Mouse (Mus musculus) hindbrain, embryonic 14.5 days (tissue): ENCODE measurements around the gene Prrt1. TPM values are rescaled to one million over a fixed set of nuclear protein-coding genes. Genes with fewer than 3 reads are reported as not detected.

Experiments
- ATAC-seq: fragments of 200-750 bp; cut with Nextera tagmentation; 2 replicates; pipeline ENCODE4 v1.8.0; 2017; ENCODE audit warnings: moderate number of reproducible peaks, mild to moderate bottlenecking, moderate TSS enrichment, moderate library complexity; ENCODE audit not compliant: low FRiP score
- DNase-seq: peaks from one replicate; pipeline ENCODE4 v3.0.0-alpha.2; 2015; ENCODE audit warnings: low spot score
- H3K27ac ChIP-seq: fragments of 300-500 bp; sonication (generic); 2 replicates; pipeline ENCODE4 v1.5.1; 2014; ENCODE audit warnings: mild to moderate bottlenecking, moderate library complexity
- H3K27me3 ChIP-seq: fragments of 300-500 bp; sonication (generic); 2 replicates; pipeline ENCODE4 v1.6.1; 2014; ENCODE audit warnings: mild to moderate bottlenecking, low read length, mixed read lengths; ENCODE audit not compliant: control insufficient read depth, insufficient read depth
- H3K36me3 ChIP-seq: fragments of 300-500 bp; sonication (generic); replicated peaks from 2 replicates; pipeline ENCODE4 v1.6.1; 2014; ENCODE audit not compliant: control insufficient read depth, insufficient read depth
- H3K4me1 ChIP-seq: fragments of 300-500 bp; sonication (generic); replicated peaks from 2 replicates; pipeline ENCODE4 v1.6.1; 2014; ENCODE audit warnings: antibody characterized with exemption, low read length, mixed read lengths; ENCODE audit not compliant: control insufficient read depth, insufficient read depth
- H3K4me2 ChIP-seq: fragments of 300-500 bp; sonication (generic); replicated peaks from 2 replicates; pipeline ENCODE4 v1.6.1; 2014; ENCODE audit warnings: mild to moderate bottlenecking, moderate library complexity
- H3K4me3 ChIP-seq: fragments of 300-500 bp; sonication (generic); replicated peaks from 2 replicates; pipeline ENCODE4 v1.5.1; 2014; ENCODE audit warnings: mild to moderate bottlenecking, low read length
- H3K9ac ChIP-seq: fragments of 300-500 bp; sonication (generic); 2 replicates; pipeline ENCODE4 v1.6.1; 2014
- H3K9me3 ChIP-seq: fragments of 300-500 bp; sonication (generic); 2 replicates; pipeline ENCODE4 v1.6.1; 2016; ENCODE audit warnings: low read length; ENCODE audit not compliant: control insufficient read depth
- WGBS: fragments of 180-500 bp; shearing (Covaris S2); extraction: QIAGEN DNeasy Blood & Tissue Kit; methylation state at CpG from one replicate; pipeline ENCODE4 v1.1.7; 2014; 5-methylcytosine and 5-hydroxymethylcytosine counted together
- polyA plus RNA-seq: library from polyadenylated mRNA; unstranded; fragments of >200 nt; fragmentation: Nextera tagmentation; extraction: Ambion mirVana; gene quantifications from 2 replicates; pipeline ENCODE4 v1.2.1, GENCODE M21; 2014

Gene Prrt1
- polyA plus RNA-seq, 1 experiment from 2014 or later = 7.3 TPM

DNA sequence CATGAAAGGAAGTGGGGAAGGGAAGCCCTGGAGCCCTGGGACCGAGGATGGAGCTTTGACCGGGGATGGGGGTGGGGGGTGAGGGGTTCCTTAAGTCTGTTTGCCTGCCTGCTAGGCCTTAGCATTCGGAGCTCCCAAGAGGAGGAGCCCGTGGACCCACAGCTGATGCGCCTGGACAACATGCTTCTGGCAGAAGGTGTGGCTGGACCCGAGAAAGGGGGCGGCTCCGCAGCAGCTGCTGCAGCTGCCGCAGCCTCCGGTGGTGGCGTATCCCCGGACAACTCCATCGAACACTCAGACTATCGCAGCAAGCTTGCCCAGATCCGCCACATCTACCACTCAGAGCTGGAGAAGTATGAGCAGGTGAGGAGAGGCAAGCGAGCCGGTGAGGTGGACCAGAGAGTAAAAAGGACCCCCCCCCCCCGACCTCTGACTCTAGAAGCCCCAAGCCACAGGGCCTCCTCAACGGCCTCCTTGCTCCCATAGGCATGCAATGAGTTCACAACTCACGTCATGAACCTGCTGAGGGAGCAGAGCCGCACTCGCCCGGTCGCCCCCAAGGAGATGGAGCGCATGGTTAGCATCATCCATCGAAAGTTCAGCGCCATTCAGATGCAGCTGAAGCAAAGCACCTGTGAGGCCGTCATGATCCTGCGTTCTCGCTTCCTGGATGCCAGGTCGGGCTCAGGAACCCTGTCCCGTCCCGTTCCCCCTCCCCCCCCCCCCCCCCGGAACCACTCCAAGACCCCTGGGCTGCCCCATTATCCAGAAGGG lies 35.4 kb upstream of the Prrt1 start:
- peak overlapping the region; percentile 95; the same call in 1 of the 2 replicates for H3K27ac ChIP-seq
- H3K27me3 ChIP-seq = no peaks in the 10 kb centered on the region
- WGBS = 40% methylated on average over 31 of the region's 34 CpGs
- peak overlapping the region; percentile 97 for H3K4me2 ChIP-seq
- H3K36me3 ChIP-seq = peaks cover 18% of the 10 kb centered on the region
- DNase-seq (no peak), ATAC-seq (peak; percentile 3; the same call in 1 of the 2 replicates)
- peaks cover 46% of the 10 kb centered on the region for H3K4me1 ChIP-seq
- H3K9ac ChIP-seq = peak overlapping the region; percentile 91
- no peaks in the 10 kb centered on the region for H3K9me3 ChIP-seq
- H3K4me3 ChIP-seq = peak overlapping the region; percentile 72

DNA sequence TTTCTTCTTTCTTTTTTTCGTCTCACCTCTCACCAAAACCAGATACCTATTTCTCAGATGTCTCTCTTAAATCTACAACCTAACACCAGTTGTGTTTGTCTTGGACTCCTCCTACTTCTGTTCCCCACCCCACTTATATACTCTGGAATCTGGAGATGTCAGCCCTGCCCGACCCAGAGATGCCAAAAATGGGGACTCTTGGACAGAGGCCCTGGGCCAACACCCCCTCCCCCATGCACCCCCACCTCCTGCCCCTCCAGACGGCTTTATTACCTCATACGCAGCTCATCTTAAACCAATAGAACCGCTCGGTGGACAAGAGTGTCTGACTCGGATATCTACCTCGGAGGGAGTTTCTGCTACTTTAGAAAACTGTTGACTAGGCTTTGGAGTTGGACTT lies 33.2 kb upstream of the Prrt1 start:
- WGBS = 83% methylated on average over 8 of the region's 8 CpGs
- peaks cover 28% of the 10 kb centered on the region for H3K36me3 ChIP-seq
- H3K27ac ChIP-seq = no peak overlapping the region
- no peak overlapping the region for H3K9ac ChIP-seq
- ATAC-seq (no peak), DNase-seq (no peak)
- H3K27me3 ChIP-seq = no peaks in the 10 kb centered on the region
- H3K9me3 ChIP-seq = no peaks in the 10 kb centered on the region
- peaks cover 27% of the 10 kb centered on the region for H3K4me1 ChIP-seq
- no peak overlapping the region for H3K4me3 ChIP-seq
- H3K4me2 ChIP-seq = no peak overlapping the region

- no peak within 1 kb of the TSS for H3K9ac ChIP-seq
- no peak for DNase-seq
- no peaks in the 10 kb centered on the region for H3K9me3 ChIP-seq
- peaks cover 28% of the 10 kb centered on the region for H3K4me1 ChIP-seq
- H3K27ac ChIP-seq = no peak within 1 kb of the TSS
- no peak for ATAC-seq
- no peak within 1 kb of the TSS for H3K4me3 ChIP-seq
- H3K36me3 ChIP-seq = peaks cover 31% of the 10 kb centered on the region
- no peaks in the 10 kb centered on the region for H3K27me3 ChIP-seq
- WGBS = 32% methylated on average over 6 of the region's 6 CpGs
- H3K4me2 ChIP-seq = no peak within 1 kb of the TSS
Measured at GRCm38 (mm10) chr17:34597566-34598095, 31.7 kb upstream of the Prrt1 start, which contains the start of gene Ager. Gene Ager (plus strand): TSS chr17:34597862.

DNA sequence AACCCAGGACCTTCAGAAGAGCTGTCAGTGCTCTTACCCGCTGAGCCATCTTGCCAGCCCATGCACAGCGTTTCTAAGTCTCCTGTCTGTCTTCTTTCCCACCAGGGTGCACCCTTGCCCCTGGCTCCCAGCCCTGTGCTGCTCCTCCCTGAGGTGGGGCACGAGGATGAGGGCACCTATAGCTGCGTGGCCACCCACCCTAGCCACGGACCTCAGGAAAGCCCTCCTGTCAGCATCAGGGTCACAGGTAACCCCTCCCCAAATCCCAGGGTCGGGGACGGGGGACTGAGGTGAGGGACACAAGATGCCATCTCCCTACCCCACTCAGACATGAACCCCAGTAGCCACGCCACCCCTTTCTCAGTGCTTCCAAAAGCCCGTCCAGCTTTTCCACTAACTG lies 29.4 kb upstream of the Prrt1 start:
- no peaks in the 10 kb centered on the region for H3K9me3 ChIP-seq
- DNase-seq (no peak), ATAC-seq (no peak)
- no peak overlapping the region for H3K27ac ChIP-seq
- H3K4me2 ChIP-seq = no peak overlapping the region
- peaks cover 15% of the 10 kb centered on the region for H3K4me1 ChIP-seq
- no peak overlapping the region for H3K4me3 ChIP-seq
- WGBS = 80% methylated on average over 9 of the region's 9 CpGs
- peaks cover 26% of the 10 kb centered on the region for H3K36me3 ChIP-seq
- H3K27me3 ChIP-seq = no peaks in the 10 kb centered on the region
- H3K9ac ChIP-seq = no peak overlapping the region

GRCm38 (mm10) chr17:34601796-34602195 lies 27.5 kb upstream of the Prrt1 start:
- 91% methylated on average over 12 of the region's 12 CpGs for WGBS
- 0 out of 2 replicates have a peak overlapping the region, but pooled peaks have one; percentile 71 for H3K9ac ChIP-seq
- ATAC-seq = no peak

GRCm38 (mm10) chr17:34603375-34604060 lies 25.8 kb upstream of the Prrt1 start, which contains the start of gene Rnf5:
Gene Rnf5 (minus strand): TSS chr17:34603690.
- WGBS = under 1% methylated on average over 30 of the region's 30 CpGs
- Histone ChIP-seq H3K4me3 (peak within 1 kb of the TSS; percentile 80), H3K27ac (peak within 1 kb of the TSS; percentile 87), H3K9me3 (no peaks in the 10 kb centered on the region), H3K9ac (peak within 1 kb of the TSS; percentile 71), H3K4me1 (peaks cover 40% of the 10 kb centered on the region), H3K36me3 (peaks cover 16% of the 10 kb centered on the region), H3K27me3 (no peaks in the 10 kb centered on the region), H3K4me2 (peak within 1 kb of the TSS; percentile 76)
- peak; percentile 94 for ATAC-seq
- peak; percentile 100 for DNase-seq

More at GRCm38 (mm10) chr17:34601796-34602195, 27.5 kb upstream of the Prrt1 start:
- Histone ChIP-seq H3K27me3 (no peaks in the 10 kb centered on the region), H3K36me3 (peaks cover 12% of the 10 kb centered on the region), H3K4me1 (peaks cover 23% of the 10 kb centered on the region), H3K9me3 (no peaks in the 10 kb centered on the region), H3K27ac (no peak overlapping the region), H3K4me2 (peak overlapping the region; percentile 76), H3K4me3 (no peak overlapping the region)
- DNase-seq = no peak

DNA sequence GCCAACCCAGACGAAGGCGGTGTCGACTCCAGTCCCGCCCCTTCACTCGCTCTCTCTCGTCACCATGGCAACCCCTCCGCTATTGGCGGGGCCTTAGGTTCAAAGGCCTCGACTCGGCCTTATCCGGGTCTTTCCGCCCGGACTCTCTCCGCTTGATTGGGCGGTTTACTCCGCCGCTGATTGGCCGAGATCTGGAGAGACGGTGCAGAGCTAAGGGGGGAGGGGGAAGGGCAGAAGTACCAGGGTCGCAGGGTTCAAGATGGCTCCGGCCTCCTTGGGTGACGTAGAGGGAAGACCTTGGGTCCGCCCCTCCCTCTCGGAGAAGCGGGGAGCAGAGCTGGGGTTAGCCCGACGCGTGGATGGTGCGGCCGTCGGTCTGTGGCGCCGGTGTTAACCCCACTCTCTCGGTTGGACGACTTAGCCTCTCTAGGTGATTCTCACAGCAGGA lies 25.2 kb upstream of the Prrt1 start, which contains the start of gene Agpat1:
Agpat1 (plus strand) TSS at position 202 of the 448 bp plus-strand sequence.
- H3K9ac ChIP-seq = peak within 1 kb of the TSS; percentile 92
- H3K9me3 ChIP-seq = no peaks in the 10 kb centered on the region
- H3K4me1 ChIP-seq = peaks cover 43% of the 10 kb centered on the region
- H3K4me3 ChIP-seq = peak within 1 kb of the TSS; percentile 80
- peak within 1 kb of the TSS; percentile 76 for H3K4me2 ChIP-seq
- H3K27me3 ChIP-seq = no peaks in the 10 kb centered on the region
- peaks cover 16% of the 10 kb centered on the region for H3K36me3 ChIP-seq
- ATAC-seq (peak; percentile 89), DNase-seq (peak; percentile 99)
- WGBS = under 1% methylated on average over 35 of the region's 35 CpGs
- H3K27ac ChIP-seq = peak within 1 kb of the TSS; percentile 87

- 17% methylated on average over 24 of the region's 24 CpGs for WGBS
- DNase-seq (no peak), ATAC-seq (no peak)
- Histone ChIP-seq H3K9ac (peak overlapping the region; percentile 92), H3K27me3 (no peaks in the 10 kb centered on the region), H3K4me2 (peak overlapping the region; percentile 66), H3K36me3 (peaks cover 16% of the 10 kb centered on the region), H3K4me1 (peaks cover 43% of the 10 kb centered on the region), H3K27ac (peak overlapping the region; percentile 87), H3K9me3 (no peaks in the 10 kb centered on the region), H3K4me3 (peak overlapping the region; percentile 80)
Measured at GRCm38 (mm10) chr17:34604511-34605237, 24.7 kb upstream of the Prrt1 start.
